Mouse (Mus musculus): ENCODE measurements around the gene Gm20806.
"Not testable (repeated sequence)": the region's sequence is repeated elsewhere in the genome, so short reads cannot be mapped to it uniquely, and the experiment has no call there.

Gene Gm20806

GRCm38 (mm10) chrY:78837956-78838355, at the start of gene Gm20806:
TSS of gene Gm20806 (minus strand) at chrY:78838056.
- not testable (repeated sequence) for DNase-seq (ENCODE audit: low spot score)
